Mouse (Mus musculus): ENCODE results near the gene Ano8. TPM values are rescaled to one million over a fixed set of nuclear protein-coding genes. Genes with fewer than 3 reads are reported as not detected.

The Ano8 gene
- polyA plus RNA-seq, 1 experiment from 2014 or later: 9.6 TPM

DNA sequence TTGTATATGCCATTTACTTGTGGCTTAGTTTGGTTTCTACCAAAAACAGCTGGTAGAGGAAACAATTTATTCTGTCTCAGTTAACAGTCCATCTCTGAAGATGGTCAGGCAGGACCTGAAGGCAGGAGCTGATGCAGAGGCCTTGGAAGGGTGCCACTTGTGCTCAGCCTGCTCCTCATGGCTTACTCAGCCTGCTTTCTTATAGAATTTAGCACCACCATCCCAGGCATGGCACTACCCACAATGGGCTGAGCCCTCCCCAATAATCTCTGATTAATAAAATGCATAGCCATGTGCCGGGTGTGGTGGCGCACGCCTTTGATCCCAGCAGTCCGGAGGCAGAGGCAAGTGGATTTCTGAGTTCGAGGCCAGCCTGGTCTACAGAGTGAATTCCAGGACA, 19.6 kb downstream of the Ano8 start:
- Histone ChIP-seq H3K4me2 (no peak overlapping the region), H3K4me1 (peaks cover 54% of the 10 kb centered on the region), H3K36me3 (replicated peaks) (peaks cover 11% of the 10 kb centered on the region; the same call in 1 of the 2 replicates), H3K9ac (no peak overlapping the region), H3K27ac (no peak overlapping the region), H3K4me3 (no peak overlapping the region), H3K27me3 (replicated peaks) (no peaks in the 10 kb centered on the region), H3K9me3 (no peaks in the 10 kb centered on the region)
- WGBS: 91% methylated on average over 5 of the region's 5 CpGs
- no peak for ATAC-seq (replicated peaks)

- 81% methylated on average over 8 of the region's 8 CpGs for WGBS
- Histone ChIP-seq H3K27me3 (replicated peaks) (no peaks in the 10 kb centered on the region), H3K36me3 (replicated peaks) (peaks cover 16% of the 10 kb centered on the region; the same call in 1 of the 2 replicates), H3K4me3 (peak overlapping the region; percentile 95), H3K27ac (no peak overlapping the region), H3K9me3 (no peaks in the 10 kb centered on the region), H3K9ac (peak overlapping the region; percentile 78; the same call in 1 of the 2 replicates), H3K4me1 (peaks cover 54% of the 10 kb centered on the region), H3K4me2 (peak overlapping the region; percentile 92)
- no peak for ATAC-seq (replicated peaks)
These were observed 20.0 kb downstream of the Ano8 start for GRCm38 (mm10) chr8:71465733-71466132.

GRCm38 (mm10) chr8:71464513-71465500, 21.0 kb downstream of the Ano8 start, which contains the start of gene Mrpl34:
Mrpl34 (plus strand) TSS chr8:71464959.
- Histone ChIP-seq H3K4me3 (peak within 1 kb of the TSS; percentile 95), H3K4me2 (peak within 1 kb of the TSS; percentile 92), H3K9ac (peak within 1 kb of the TSS; percentile 78), H3K27ac (peak within 1 kb of the TSS; percentile 86), H3K9me3 (no peaks in the 10 kb centered on the region), H3K36me3 (replicated peaks) (peaks cover 20% of the 10 kb centered on the region; the same call in 1 of the 2 replicates), H3K4me1 (peaks cover 48% of the 10 kb centered on the region), H3K27me3 (replicated peaks) (no peaks in the 10 kb centered on the region)
- peak; percentile 70 for ATAC-seq (replicated peaks)
- WGBS: under 1% methylated on average over 59 of the region's 59 CpGs

DNA sequence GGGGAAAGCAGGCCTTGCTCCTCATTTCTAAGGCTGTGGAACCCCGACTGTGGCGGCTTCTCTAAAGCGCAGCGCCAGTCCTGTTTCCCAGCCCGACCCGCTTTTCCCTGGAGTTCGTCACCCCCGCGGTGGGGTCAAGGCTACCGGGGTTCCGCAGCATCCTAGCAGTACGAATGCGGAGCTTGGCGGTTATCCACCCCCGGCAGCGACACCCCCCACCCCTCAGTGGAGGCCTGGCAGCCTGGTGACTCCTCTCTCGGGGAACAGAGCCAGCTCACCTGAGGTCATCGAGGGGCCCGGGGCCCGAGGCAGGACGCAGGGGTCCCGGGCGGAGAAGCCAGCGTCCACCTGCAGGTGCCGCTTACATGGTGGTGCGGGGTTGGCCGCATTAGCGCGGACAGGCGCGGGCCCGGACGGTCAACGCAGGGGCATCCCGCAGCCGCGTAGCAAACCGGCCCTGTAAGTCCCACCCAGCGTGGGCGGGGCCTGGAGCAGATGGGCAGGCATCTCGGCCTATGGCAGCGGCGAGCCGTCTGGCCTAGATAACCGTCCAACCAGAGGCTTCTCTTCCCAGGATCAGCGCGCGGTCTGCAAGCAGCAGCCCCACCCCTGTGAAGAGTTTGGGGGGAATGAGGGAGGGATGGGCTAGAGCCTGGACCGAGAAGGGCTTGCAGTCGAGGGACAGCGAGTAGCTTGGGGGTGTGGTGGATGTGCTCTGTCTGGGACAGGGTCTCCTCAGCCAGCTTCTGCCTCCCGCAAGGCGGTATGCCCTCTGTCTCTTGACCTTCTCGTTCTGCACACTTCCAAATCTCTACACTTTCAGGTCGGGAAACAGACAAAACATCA, 22.4 kb downstream of the Ano8 start, which contains the start of gene Abhd8:
Abhd8 (minus strand) TSS at position 468 of the 846 bp plus-strand sequence.
- no peaks in the 10 kb centered on the region for H3K9me3 ChIP-seq
- under 1% methylated on average over 55 of the region's 55 CpGs for WGBS
- H3K4me1 ChIP-seq: peaks cover 51% of the 10 kb centered on the region
- H3K4me2 ChIP-seq: peak within 1 kb of the TSS; percentile 92
- peak within 1 kb of the TSS; percentile 95 for H3K4me3 ChIP-seq
- H3K27me3 ChIP-seq (replicated peaks): no peaks in the 10 kb centered on the region
- peak; percentile 85 for ATAC-seq (replicated peaks)
- H3K9ac ChIP-seq: peak within 1 kb of the TSS; percentile 95
- peak within 1 kb of the TSS; percentile 86 for H3K27ac ChIP-seq
- peaks cover 27% of the 10 kb centered on the region; the same call in 1 of the 2 replicates for H3K36me3 ChIP-seq (replicated peaks)

DNA sequence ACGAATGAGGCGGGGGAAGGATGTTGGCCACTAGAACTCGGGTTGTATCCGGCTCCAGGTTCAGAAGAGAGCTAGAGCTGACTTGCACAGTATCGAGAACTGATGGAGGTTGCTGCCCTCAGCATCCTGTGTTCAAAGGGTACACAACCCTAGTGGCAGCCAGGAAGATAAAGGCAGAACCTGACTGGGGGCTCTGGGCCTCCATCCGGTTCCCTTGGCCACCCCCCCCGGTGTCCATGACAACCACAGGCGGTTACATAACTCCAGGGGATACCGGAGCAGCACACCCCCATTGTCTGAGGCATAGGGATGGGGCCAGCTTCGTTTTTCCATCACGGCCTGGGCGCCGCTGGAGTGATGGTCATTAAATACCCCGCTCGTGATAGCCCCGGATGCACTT, 23.0 kb downstream of the Ano8 start:
- H3K4me3 ChIP-seq: peak overlapping the region; percentile 95
- H3K9ac ChIP-seq: peak overlapping the region; percentile 95
- no peaks in the 10 kb centered on the region for H3K9me3 ChIP-seq
- WGBS: 2% methylated on average over 16 of the region's 16 CpGs
- H3K4me1 ChIP-seq: peaks cover 51% of the 10 kb centered on the region
- peak overlapping the region; percentile 92 for H3K4me2 ChIP-seq
- peak; percentile 2 for ATAC-seq (replicated peaks)
- H3K36me3 ChIP-seq (replicated peaks): peaks cover 27% of the 10 kb centered on the region; the same call in 1 of the 2 replicates
- H3K27me3 ChIP-seq (replicated peaks): no peaks in the 10 kb centered on the region
- H3K27ac ChIP-seq: peak overlapping the region; percentile 86

DNA sequence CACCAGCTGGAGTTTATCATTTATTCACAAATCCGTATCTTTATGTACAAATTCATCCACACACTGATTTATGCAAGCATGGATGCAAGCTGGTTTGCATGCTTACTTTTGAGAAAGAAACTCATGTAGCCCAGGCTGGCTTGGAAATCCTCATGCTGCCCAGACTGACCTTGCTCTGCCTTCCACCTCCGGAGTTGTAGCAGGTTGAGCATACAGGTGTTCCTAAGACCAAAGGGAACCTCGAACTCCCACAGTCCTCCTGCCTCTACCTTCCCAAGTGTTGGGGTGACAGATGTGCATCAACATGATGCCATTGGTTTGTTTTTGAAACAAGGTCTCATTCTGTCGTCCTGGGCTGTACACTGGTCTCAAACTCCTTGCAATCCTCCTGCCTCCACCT, 23.6 kb downstream of the Ano8 start:
- H3K9me3 ChIP-seq: no peaks in the 10 kb centered on the region
- H3K27ac ChIP-seq: 0 out of 2 replicates have a peak overlapping the region, but pooled peaks have one; percentile 86
- H3K4me2 ChIP-seq: peak overlapping the region; percentile 92
- peak overlapping the region; percentile 95 for H3K4me3 ChIP-seq
- 76% methylated on average over 4 of the region's 4 CpGs for WGBS
- ATAC-seq (replicated peaks): no peak
- peak overlapping the region; percentile 95 for H3K9ac ChIP-seq
- no peaks in the 10 kb centered on the region for H3K27me3 ChIP-seq (replicated peaks)
- H3K4me1 ChIP-seq: peaks cover 51% of the 10 kb centered on the region
- peaks cover 30% of the 10 kb centered on the region; the same call in 1 of the 2 replicates for H3K36me3 ChIP-seq (replicated peaks)

DNA sequence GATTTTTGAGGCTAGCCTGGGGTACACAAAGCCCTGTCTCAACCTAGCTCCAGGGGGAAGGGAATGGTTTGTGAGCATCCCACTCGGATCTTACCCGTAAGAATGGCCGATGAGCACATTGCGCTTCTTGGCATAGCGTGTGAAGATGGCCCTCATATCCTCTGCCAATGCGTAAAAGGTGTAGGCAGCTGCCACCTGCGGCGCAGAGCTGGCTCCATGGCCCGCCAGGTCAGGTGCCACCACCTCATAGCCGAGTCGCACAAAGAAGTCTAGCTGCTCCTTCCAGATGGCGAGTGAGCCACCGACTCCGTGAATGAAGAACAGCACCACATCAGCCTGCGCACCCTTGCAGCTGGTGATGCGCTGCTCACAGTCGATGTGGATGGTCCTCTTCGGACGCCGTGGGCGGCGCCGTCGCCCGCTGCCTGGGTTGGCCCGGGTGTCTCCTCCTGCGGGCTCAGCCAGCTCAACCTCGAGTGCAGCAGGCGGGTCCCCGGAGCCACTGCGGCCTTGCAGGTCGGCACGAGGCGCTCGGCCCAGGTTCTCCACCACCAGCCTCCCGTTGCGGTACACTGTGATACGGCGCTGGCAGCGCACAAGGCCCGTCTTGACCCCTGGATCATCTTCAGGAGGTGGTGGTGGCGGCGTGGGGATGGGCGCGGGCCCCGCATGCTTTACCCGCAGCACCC, 24.5 kb downstream of the Ano8 start:
- H3K4me3 ChIP-seq: no peak overlapping the region
- peaks cover 51% of the 10 kb centered on the region for H3K4me1 ChIP-seq
- peak overlapping the region; percentile 92; the same call in 1 of the 2 replicates for H3K4me2 ChIP-seq
- H3K9me3 ChIP-seq: no peaks in the 10 kb centered on the region
- no peaks in the 10 kb centered on the region for H3K27me3 ChIP-seq (replicated peaks)
- H3K9ac ChIP-seq: no peak overlapping the region
- H3K36me3 ChIP-seq (replicated peaks): peaks cover 37% of the 10 kb centered on the region; the same call in 1 of the 2 replicates
- no peak overlapping the region for H3K27ac ChIP-seq
- no peak for ATAC-seq (replicated peaks)
- 83% methylated on average over 47 of the region's 47 CpGs for WGBS

DNA sequence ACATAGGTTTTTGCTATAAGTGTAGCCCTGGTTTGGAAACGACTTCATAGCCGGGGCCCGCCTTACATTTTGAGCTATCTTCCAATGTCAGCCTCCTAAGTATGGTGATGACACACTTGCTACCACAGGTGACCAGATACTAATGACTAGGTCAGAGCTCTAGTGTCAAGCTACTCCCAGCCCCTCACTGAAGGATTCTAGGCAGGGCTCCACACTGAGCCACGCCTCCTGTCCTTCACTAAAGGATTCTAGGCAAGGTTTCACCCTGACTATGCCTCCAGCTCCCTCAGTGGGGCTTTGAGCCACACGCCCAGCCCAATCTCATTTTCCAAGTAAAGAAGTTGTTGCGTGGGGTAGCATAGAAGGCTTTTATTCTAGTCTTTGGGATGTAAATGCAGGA, 25.0 kb downstream of the Ano8 start:
- no peak overlapping the region for H3K9ac ChIP-seq
- H3K4me2 ChIP-seq: no peak overlapping the region
- H3K36me3 ChIP-seq (replicated peaks): peaks cover 31% of the 10 kb centered on the region; the same call in 1 of the 2 replicates
- WGBS: 93% methylated on average over 6 of the region's 6 CpGs
- no peak overlapping the region for H3K27ac ChIP-seq
- H3K9me3 ChIP-seq: no peaks in the 10 kb centered on the region
- peaks cover 45% of the 10 kb centered on the region for H3K4me1 ChIP-seq
- no peak overlapping the region for H3K4me3 ChIP-seq
- no peak for ATAC-seq (replicated peaks)
- no peaks in the 10 kb centered on the region for H3K27me3 ChIP-seq (replicated peaks)

- Histone ChIP-seq H3K9ac (no peak overlapping the region), H3K4me1 (peaks cover 29% of the 10 kb centered on the region), H3K9me3 (no peaks in the 10 kb centered on the region), H3K27ac (no peak overlapping the region), H3K4me3 (no peak overlapping the region), H3K4me2 (no peak overlapping the region), H3K27me3 (replicated peaks) (no peaks in the 10 kb centered on the region), H3K36me3 (replicated peaks) (peaks cover 31% of the 10 kb centered on the region; the same call in 1 of the 2 replicates)
- 86% methylated on average over 20 of the region's 20 CpGs for WGBS
- ATAC-seq (replicated peaks): no peak
These were observed 28.0 kb downstream of the Ano8 start for GRCm38 (mm10) chr8:71457659-71458270.

GRCm38 (mm10) chr8:71456906-71457305, 28.9 kb downstream of the Ano8 start:
- no peaks in the 10 kb centered on the region for H3K9me3 ChIP-seq

GRCm38 (mm10) chr8:71454668-71455067, 31.1 kb downstream of the Ano8 start:
- H3K27me3 ChIP-seq (replicated peaks): no peaks in the 10 kb centered on the region
- WGBS: 90% methylated on average over 8 of the region's 8 CpGs
- ATAC-seq (replicated peaks): no peak

More at GRCm38 (mm10) chr8:71456906-71457305, 28.9 kb downstream of the Ano8 start:
- Histone ChIP-seq H3K4me1 (peaks cover 20% of the 10 kb centered on the region), H3K4me2 (no peak overlapping the region), H3K9ac (no peak overlapping the region), H3K27me3 (replicated peaks) (no peaks in the 10 kb centered on the region), H3K27ac (no peak overlapping the region), H3K36me3 (replicated peaks) (peaks cover 31% of the 10 kb centered on the region; the same call in 1 of the 2 replicates), H3K4me3 (no peak overlapping the region)
- WGBS: 42% methylated on average over 22 of the region's 22 CpGs
- no peak for ATAC-seq (replicated peaks)

More at GRCm38 (mm10) chr8:71454668-71455067, 31.1 kb downstream of the Ano8 start:
- peaks cover 16% of the 10 kb centered on the region; the same call in 1 of the 2 replicates for H3K36me3 ChIP-seq (replicated peaks)
- no peaks in the 10 kb centered on the region for H3K9me3 ChIP-seq
- H3K9ac ChIP-seq: no peak overlapping the region
- H3K27ac ChIP-seq: no peak overlapping the region
- peaks cover 4% of the 10 kb centered on the region; the same call in 1 of the 2 replicates for H3K4me1 ChIP-seq
- H3K4me3 ChIP-seq: no peak overlapping the region
- no peak overlapping the region for H3K4me2 ChIP-seq
